Mouse (Mus musculus) CH12.LX (cell line): ENCODE measurements around the gene Aagab. TPM values are rescaled to one million over a fixed set of nuclear protein-coding genes. Genes with fewer than 3 reads are reported as not detected.

Experiments
- DNase-seq: peaks from one replicate; pipeline ENCODE4 v3.0.0-alpha.2; 2013; ENCODE audit errors: extremely low read depth
- H3K27ac ChIP-seq: 2 replicates; pipeline ENCODE4 v1.5.1; 2012; ENCODE audit warnings: low read depth, mild to moderate bottlenecking, control low read depth, moderate library complexity; ENCODE audit not compliant: insufficient read depth
- H3K27me3 ChIP-seq: replicated peaks from 2 replicates; pipeline ENCODE3; 2012; ENCODE audit warnings: inconsistent platforms
- H3K36me3 ChIP-seq, 2 experiments: replicated peaks in 1 of 2; 2 replicates each; pipeline versions ENCODE3 to v1.6.1; 2012; ENCODE audit warnings: inconsistent platforms in 1 of 2, low read length in 1 of 2, mild to moderate bottlenecking in 1 of 2, mixed read lengths in 1 of 2, moderate library complexity in 1 of 2; ENCODE audit not compliant: control insufficient read depth in 1 of 2, insufficient read depth in 1 of 2
- H3K4me1 ChIP-seq, 2 experiments: 2 replicates each; pipeline ENCODE4 v1.6.1; 2012; ENCODE audit warnings: inconsistent platforms in 1 of 2, moderate library complexity in 1 of 2; ENCODE audit not compliant: insufficient read depth in 2 of 2, control insufficient read depth in 1 of 2
- H3K4me2 ChIP-seq: 2 replicates; pipeline ENCODE4 v1.6.1; 2012; ENCODE audit warnings: low read depth, mild to moderate bottlenecking, control low read depth; ENCODE audit not compliant: poor library complexity, insufficient read depth, severe bottlenecking
- H3K4me3 ChIP-seq, 3 experiments: fragments of 150-350 bp in 1 of 3; sonication (generic) in 1 of 3; replicated peaks in 1 of 3; 2 replicates each; pipeline versions ENCODE3 to v1.5.1; 2011 to 2012; ENCODE audit warnings: low read depth in 2 of 3, low read length in 2 of 3, mild to moderate bottlenecking in 2 of 3, moderate library complexity in 2 of 3, control low read depth in 1 of 3, improper control_type of control experiment in 1 of 3, inconsistent platforms in 1 of 3, mixed read lengths in 1 of 3; ENCODE audit not compliant: poor library complexity in 1 of 3
- H3K79me2 ChIP-seq: replicated peaks from 2 replicates; pipeline ENCODE4 v1.6.1; 2012; ENCODE audit warnings: mild to moderate bottlenecking, moderate library complexity; ENCODE audit not compliant: control insufficient read depth, poor library complexity, insufficient read depth, severe bottlenecking; ENCODE audit errors: extremely low read depth
- H3K9ac ChIP-seq: 2 replicates; pipeline ENCODE4 v1.6.1; 2012; ENCODE audit warnings: low read depth, mild to moderate bottlenecking, control low read depth, moderate library complexity; ENCODE audit not compliant: insufficient read depth
- H3K9me3 ChIP-seq: replicated peaks from 2 replicates; pipeline ENCODE3; 2012; ENCODE audit warnings: low read length, inconsistent platforms, mixed read lengths
- CHD2 ChIP-seq: IDR thresholded peaks from 2 replicates; pipeline ENCODE4 v1.6.1; 2011; ENCODE audit warnings: low read length, improper control_type of control experiment
- HCFC1 ChIP-seq: IDR thresholded peaks from 2 replicates; pipeline ENCODE4 v1.6.1; 2012; ENCODE audit warnings: low read depth, mild to moderate bottlenecking, inconsistent platforms, low read length, improper control_type of control experiment
- IRF4 ChIP-seq: IDR thresholded peaks from 2 replicates; pipeline ENCODE4 v1.6.1; 2014; ENCODE audit warnings: low read depth, mild to moderate bottlenecking, inconsistent platforms, low read length, improper control_type of control experiment
- JUN ChIP-seq: IDR thresholded peaks from 2 replicates; pipeline ENCODE4 v1.6.1; 2011; ENCODE audit warnings: low read depth, mild to moderate bottlenecking, low read length, improper control_type of control experiment, moderate library complexity; ENCODE audit not compliant: insufficient read depth
- JUND ChIP-seq: conservative IDR thresholded peaks from 2 replicates; pipeline ENCODE4 v1.6.1; 2011; ENCODE audit warnings: low read depth, low read length, improper control_type of control experiment
- MAFK ChIP-seq: IDR thresholded peaks from 2 replicates; pipeline ENCODE4 v1.6.1; 2011; ENCODE audit warnings: low read length, improper control_type of control experiment; ENCODE audit not compliant: insufficient replicate concordance
- MAX ChIP-seq: IDR thresholded peaks from 2 replicates; pipeline ENCODE4 v1.6.1; 2011; ENCODE audit warnings: low read length, improper control_type of control experiment
- MEF2A ChIP-seq: IDR thresholded peaks from 2 replicates; pipeline ENCODE4 v1.6.1; 2014; ENCODE audit warnings: low read depth, mild to moderate bottlenecking, inconsistent platforms, low read length, improper control_type of control experiment, borderline replicate concordance
- NELFE ChIP-seq: IDR thresholded peaks from 2 replicates; pipeline ENCODE4 v1.6.1; 2011; ENCODE audit warnings: low read depth, low read length, improper control_type of control experiment
- NRF1 ChIP-seq: IDR thresholded peaks from 2 replicates; pipeline ENCODE4 v1.6.1; 2014; ENCODE audit warnings: low read depth, mild to moderate bottlenecking, inconsistent platforms, low read length, improper control_type of control experiment, moderate library complexity
- POLR2AphosphoS2 ChIP-seq: IDR thresholded peaks from 2 replicates; pipeline ENCODE4 v1.6.1; 2011; ENCODE audit warnings: low read depth, low read length, improper control_type of control experiment
- SMC3 ChIP-seq: IDR thresholded peaks from 2 replicates; pipeline ENCODE4 v1.6.1; 2011; ENCODE audit warnings: low read depth, low read length, improper control_type of control experiment
- TBP ChIP-seq: conservative IDR thresholded peaks from 2 replicates; pipeline ENCODE4 v1.6.1; 2011; ENCODE audit warnings: low read depth, low read length, improper control_type of control experiment
- UBTF ChIP-seq: IDR thresholded peaks from 2 replicates; pipeline ENCODE4 v1.6.1; 2012; ENCODE audit warnings: low read depth, mild to moderate bottlenecking, inconsistent platforms, low read length, improper control_type of control experiment, moderate library complexity
- USF1 ChIP-seq: IDR thresholded peaks from 2 replicates; pipeline ENCODE4 v1.6.1; 2014; ENCODE audit warnings: low read depth, mild to moderate bottlenecking, inconsistent platforms, low read length, improper control_type of control experiment
- ZC3H11A ChIP-seq: IDR thresholded peaks from 2 replicates; pipeline ENCODE4 v1.6.1; 2012; ENCODE audit warnings: low read depth, mild to moderate bottlenecking, inconsistent platforms, low read length, improper control_type of control experiment
- dilution Hi-C: fragments of 300-500 bp; cut with MboI; formaldehyde crosslinking; loops from 2 replicates; pipeline ENCODE4 v1.14.3; 2020; ENCODE audit warnings: low sequenced_read_pairs; ENCODE audit not compliant: extremely low pct_unique_long_range_greater_than_20kb, extremely low pct_ligation_motif_present
- in situ Hi-C: fragments of 300-500 bp; cut with MboI; formaldehyde crosslinking; loops from 3 replicates; pipeline ENCODE4 v1.14.3; 2019; ENCODE audit warnings: low sequenced_read_pairs, low pct_ligation_motif_present, low pct_unique_long_range_greater_than_20kb, mixed read lengths
- polyA plus RNA-seq: library from polyadenylated mRNA; unstranded; fragments of >175 nt; gene quantifications from 2 replicates; pipeline ENCODE4 v1.2.1, GENCODE M21; 2012; ENCODE audit warnings: low read depth; ENCODE audit not compliant: insufficient read length
- total RNA-seq, 2 experiments: library from RNA; depleted of rRNA; stranded (reverse); fragments of 300-350 nt in 1 of 2; fragments of >200 nt in 1 of 2; gene quantifications; 2 replicates each; pipeline ENCODE4 v1.2.3; 2012 to 2014

The Aagab gene
- total and polyA plus RNA-seq, 3 experiments = 14.5 to 27.8 (median 14.5) TPM

- dilution Hi-C loops = no loop called here
- H3K4me1 ChIP-seq = peaks cover 0 to 11% of the 10 kb centered on the region in 2 experiments; a peak in 2 of 4 replicates
- H3K9ac ChIP-seq = no peak overlapping the region
- H3K36me3 ChIP-seq = no peaks in the 10 kb centered on the region
- H3K4me3 ChIP-seq = no peak overlapping the region
- H3K79me2 ChIP-seq = no peaks in the 10 kb centered on the region
- H3K27ac ChIP-seq = no peak overlapping the region
- H3K9me3 ChIP-seq = no peaks in the 10 kb centered on the region
- DNase-seq = no peak
- H3K27me3 ChIP-seq = no peaks in the 10 kb centered on the region
- in situ Hi-C loops = no loop called here
- H3K4me2 ChIP-seq = no peak overlapping the region
- TF ChIP-seq HCFC1 (no peak), CHD2 (no peak), JUND (no peak), NELFE (no peak), MAX (no peak), NRF1 (no peak), JUN (no peak), SMC3 (no peak), IRF4 (no peak), MEF2A (no peak), TBP (no peak), USF1 (no peak), ZC3H11A (no peak), POLR2AphosphoS2 (no peak), MAFK (no peak)
These were observed 62.6 kb downstream of the Aagab start for GRCm38 (mm10) chr9:63664792-63665646.

GRCm38 (mm10) chr9:63666612-63667372, 64.3 kb downstream of the Aagab start:
- Histone ChIP-seq H3K9me3 (peaks cover 5% of the 10 kb centered on the region), H3K36me3 (no peaks in the 10 kb centered on the region), H3K4me3 (no peak overlapping the region), H3K9ac (no peak overlapping the region), H3K27ac (no peak overlapping the region), H3K79me2 (no peaks in the 10 kb centered on the region), H3K27me3 (no peaks in the 10 kb centered on the region), H3K4me2 (no peak overlapping the region), H3K4me1 (peaks cover 0 to 11% of the 10 kb centered on the region in 2 experiments; a peak in 2 of 4 replicates)
- in situ Hi-C loops (no loop called here), dilution Hi-C loops (no loop called here)
- no peak for TF ChIP-seq UBTF
- DNase-seq = no peak
